Mouse (Mus musculus) limb, embryonic 14.5 days (tissue): ENCODE data around the gene Mark3. TPM values are rescaled to one million over a fixed set of nuclear protein-coding genes. Genes with fewer than 3 reads are reported as not detected.

Experiments
- ATAC-seq: fragments of 200-750 bp; cut with Nextera tagmentation; 2 replicates; pipeline ENCODE4 v1.8.0; 2017; ENCODE audit warnings: low read depth, moderate number of reproducible peaks, moderate TSS enrichment; ENCODE audit not compliant: low FRiP score
- DNase-seq: peaks from one replicate; pipeline ENCODE4 v3.0.0-alpha.2; 2015; ENCODE audit warnings: low spot score
- H3K27ac ChIP-seq: fragments of 300-500 bp; sonication (generic); replicated peaks from 2 replicates; pipeline ENCODE4 v1.5.1; 2014; ENCODE audit warnings: low read depth, mild to moderate bottlenecking, low read length, moderate library complexity, mixed read lengths
- H3K27me3 ChIP-seq: fragments of 300-500 bp; sonication (generic); 2 replicates; pipeline ENCODE4 v1.6.1; 2014; ENCODE audit warnings: low read length, mixed read lengths; ENCODE audit not compliant: control insufficient read depth, insufficient read depth
- H3K36me3 ChIP-seq: fragments of 300-500 bp; sonication (generic); 2 replicates; pipeline ENCODE4 v1.6.1; 2014; ENCODE audit warnings: mild to moderate bottlenecking, low read length, moderate library complexity, mixed read lengths; ENCODE audit not compliant: control insufficient read depth, insufficient read depth
- H3K4me1 ChIP-seq: fragments of 300-500 bp; sonication (generic); 2 replicates; pipeline ENCODE4 v1.6.1; 2014; ENCODE audit warnings: antibody characterized with exemption, low read length, mixed read lengths; ENCODE audit not compliant: control insufficient read depth, insufficient read depth
- H3K4me2 ChIP-seq: fragments of 300-500 bp; sonication (generic); replicated peaks from 2 replicates; pipeline ENCODE4 v1.6.1; 2014; ENCODE audit warnings: low read depth, mild to moderate bottlenecking, low read length, moderate library complexity; ENCODE audit not compliant: severe bottlenecking
- H3K4me3 ChIP-seq: fragments of 300-500 bp; sonication (generic); replicated peaks from 2 replicates; pipeline ENCODE4 v1.5.1; 2014; ENCODE audit warnings: low read length
- H3K9ac ChIP-seq: fragments of 300-500 bp; sonication (generic); 2 replicates; pipeline ENCODE4 v1.6.1; 2014; ENCODE audit warnings: mild to moderate bottlenecking, low read depth, low read length, moderate library complexity; ENCODE audit not compliant: severe bottlenecking
- H3K9me3 ChIP-seq: fragments of 300-500 bp; sonication (generic); 2 replicates; pipeline ENCODE4 v1.6.1; 2016; ENCODE audit warnings: low read length; ENCODE audit not compliant: control insufficient read depth
- POLR2A ChIP-seq: fragments of 200-500 bp; IDR thresholded peaks from 2 replicates; pipeline ENCODE4 v1.8.0; 2012; ENCODE audit warnings: inconsistent platforms, mild to moderate bottlenecking, moderate library complexity, borderline replicate concordance; ENCODE audit not compliant: insufficient read depth, insufficient read length; ENCODE audit errors: extremely low read depth
- WGBS: fragments of 180-500 bp; shearing (Covaris S2); extraction: QIAGEN DNeasy Blood & Tissue Kit; methylation state at CpG from one replicate; pipeline ENCODE4 v1.1.7; 2014; 5-methylcytosine and 5-hydroxymethylcytosine counted together
- polyA plus RNA-seq, 2 experiments: library from polyadenylated mRNA; depleted of rRNA in 1 of 2; stranded (reverse) in 1 of 2; unstranded in 1 of 2; fragments of >200 nt; fragmentation: Nextera tagmentation in 1 of 2; extraction: Ambion mirVana in 1 of 2; gene quantifications; 2 replicates each; pipeline versions ENCODE4 v1.2.1 to v1.2.3; 2012 to 2014

The Mark3 gene
- polyA plus RNA-seq, 2 experiments, result 49.8 to 80.5 TPM

- peak overlapping the region; percentile 98 for H3K9ac ChIP-seq
- peak overlapping the region; percentile 71 for H3K4me2 ChIP-seq
- peaks cover 23% of the 10 kb centered on the region for H3K4me1 ChIP-seq
- peak overlapping the region; percentile 97 for H3K27ac ChIP-seq
- H3K36me3 ChIP-seq, result peaks cover 43% of the 10 kb centered on the region
- DNase-seq (peak; percentile 75), ATAC-seq (peak; percentile 38)
- H3K27me3 ChIP-seq, result no peaks in the 10 kb centered on the region
- WGBS, result 4% methylated on average over 45 of the region's 111 CpGs
- H3K4me3 ChIP-seq, result peak overlapping the region; percentile 99
- 0 out of 2 replicates have a peak, but pooled peaks have one; percentile 9 for TF ChIP-seq POLR2A
- no peaks in the 10 kb centered on the region for H3K9me3 ChIP-seq
These were observed 35.9 kb upstream of the Mark3 start for GRCm38 (mm10) chr12:111538292-111539040.

GRCm38 (mm10) chr12:111539041-111539345 lies 35.3 kb upstream of the Mark3 start:
- H3K27ac ChIP-seq, result peak overlapping the region; percentile 97
- H3K4me2 ChIP-seq, result peak overlapping the region; percentile 71
- H3K9me3 ChIP-seq, result no peaks in the 10 kb centered on the region
- no peak for ATAC-seq
- peak overlapping the region; percentile 98 for H3K9ac ChIP-seq
- H3K4me3 ChIP-seq, result peak overlapping the region; percentile 99
- 1% methylated on average over 18 of the region's 18 CpGs for WGBS
- DNase-seq, result no peak
- peaks cover 23% of the 10 kb centered on the region for H3K4me1 ChIP-seq
- H3K36me3 ChIP-seq, result peaks cover 49% of the 10 kb centered on the region
- TF ChIP-seq POLR2A, result no peak
- H3K27me3 ChIP-seq, result no peaks in the 10 kb centered on the region

GRCm38 (mm10) chr12:111547070-111547469 lies 27.3 kb upstream of the Mark3 start:
- TF ChIP-seq POLR2A, result no peak
- no peak for ATAC-seq
- no peak overlapping the region for H3K9ac ChIP-seq
- no peaks in the 10 kb centered on the region for H3K9me3 ChIP-seq
- H3K4me1 ChIP-seq, result no peaks in the 10 kb centered on the region
- peaks cover 63% of the 10 kb centered on the region for H3K36me3 ChIP-seq
- H3K4me2 ChIP-seq, result no peak overlapping the region
- H3K4me3 ChIP-seq, result no peak overlapping the region
- H3K27ac ChIP-seq, result no peak overlapping the region
- 84% methylated on average over 3 of the region's 3 CpGs for WGBS
- no peaks in the 10 kb centered on the region for H3K27me3 ChIP-seq
- DNase-seq, result no peak

GRCm38 (mm10) chr12:111548555-111549289 lies 25.6 kb upstream of the Mark3 start:
- TF ChIP-seq POLR2A, result no peak
- WGBS, result 66% methylated on average over 2 of the region's 2 CpGs
- peaks cover 46% of the 10 kb centered on the region for H3K36me3 ChIP-seq
- H3K9me3 ChIP-seq, result no peaks in the 10 kb centered on the region
- ATAC-seq, result no peak
- H3K4me2 ChIP-seq, result no peak overlapping the region
- DNase-seq, result no peak
- H3K4me3 ChIP-seq, result no peak overlapping the region
- no peak overlapping the region for H3K27ac ChIP-seq
- no peaks in the 10 kb centered on the region for H3K4me1 ChIP-seq
- no peak overlapping the region for H3K9ac ChIP-seq
- H3K27me3 ChIP-seq, result no peaks in the 10 kb centered on the region

GRCm38 (mm10) chr12:111550679-111551078 lies 23.6 kb upstream of the Mark3 start:
- no peak for DNase-seq
- Histone ChIP-seq H3K4me2 (no peak overlapping the region), H3K4me1 (no peaks in the 10 kb centered on the region), H3K9me3 (no peaks in the 10 kb centered on the region), H3K27me3 (no peaks in the 10 kb centered on the region), H3K36me3 (peaks cover 31% of the 10 kb centered on the region), H3K27ac (no peak overlapping the region), H3K9ac (no peak overlapping the region), H3K4me3 (no peak overlapping the region)
- no peak for TF ChIP-seq POLR2A
- no peak for ATAC-seq
- 46% methylated on average over 1 of the region's 1 CpGs for WGBS
